Mouse (Mus musculus) erythroid progenitor cell, adult 5-6 weeks (primary cell): ENCODE data around the gene Edem3. TPM values are rescaled to one million over a fixed set of nuclear protein-coding genes. Genes with fewer than 3 reads are reported as not detected.
A peak's percentile ranks its signal among the peaks of the same experiment; 100 is the strongest.
"Not testable (repeated sequence)": the region's sequence is repeated elsewhere in the genome, so short reads cannot be mapped to it uniquely, and the experiment has no call there.

ENCODE experiments used
- ATAC-seq: replicated peaks from 2 replicates; pipeline ENCODE4 v1.8.0; 2016; ENCODE audit warnings: moderate number of reproducible peaks, mild to moderate bottlenecking, moderate TSS enrichment, inconsistent platforms; ENCODE audit not compliant: poor library complexity, low FRiP score, severe bottlenecking
- total RNA-seq, 2 experiments: library from RNA; stranded (forward) in 1 of 2; stranded (reverse) in 1 of 2; fragments of 150-400 nt in 1 of 2; fragments of 186-747, 209-891 nt in 1 of 2; gene quantifications; 2 replicates each; pipeline versions ENCODE4 v1.2.3 to v1.2.4; 2015 to 2017; ENCODE audit warnings: low replicate concordance in 2 of 2

The Edem3 gene
- total RNA-seq, 2 experiments from 2014 or later, result 15.5 to 22.6 TPM

- not testable (repeated sequence) for ATAC-seq
These were observed 36.9 kb downstream of the Edem3 start for GRCm38 (mm10) chr1:151792076-151792475.

- not testable (repeated sequence) for ATAC-seq
These were observed 47.6 kb downstream of the Edem3 start for GRCm38 (mm10) chr1:151802795-151803194.

GRCm38 (mm10) chr1:151807286-151807685, 52.1 kb downstream of the Edem3 start:
- ATAC-seq, result no peak

GRCm38 (mm10) chr1:151810628-151811421, 55.7 kb downstream of the Edem3 start:
- no peak for ATAC-seq

GRCm38 (mm10) chr1:151811456-151811855, 56.3 kb downstream of the Edem3 start:
- ATAC-seq, result no peak

GRCm38 (mm10) chr1:151812004-151812712, 57.0 kb downstream of the Edem3 start:
- ATAC-seq, result no peak

GRCm38 (mm10) chr1:151816051-151816450, 60.9 kb downstream of the Edem3 start:
- no peak for ATAC-seq

GRCm38 (mm10) chr1:151819190-151819589, 64.0 kb downstream of the Edem3 start:
- ATAC-seq, result no peak

- 0 out of 2 replicates have a peak, but pooled peaks have one; percentile 55 for ATAC-seq
These were observed 65.3 kb downstream of the Edem3 start for GRCm38 (mm10) chr1:151820457-151820856.

GRCm38 (mm10) chr1:151825065-151825464, 69.9 kb downstream of the Edem3 start:
- no peak for ATAC-seq

GRCm38 (mm10) chr1:151831791-151832190, 76.6 kb downstream of the Edem3 start:
- ATAC-seq, result no peak

- ATAC-seq, result no peak
These were observed 80.1 kb downstream of the Edem3 start for GRCm38 (mm10) chr1:151835261-151835660.

- ATAC-seq, result not testable (repeated sequence)
These were observed 85.2 kb downstream of the Edem3 start for GRCm38 (mm10) chr1:151840345-151840744.

- ATAC-seq, result no peak
These were observed 90.2 kb downstream of the Edem3 start for GRCm38 (mm10) chr1:151845252-151845832.

GRCm38 (mm10) chr1:151845926-151846782, 91.0 kb downstream of the Edem3 start:
- ATAC-seq, result no peak

- no peak for ATAC-seq
These were observed 93.1 kb downstream of the Edem3 start for GRCm38 (mm10) chr1:151848286-151848685.

GRCm38 (mm10) chr1:151849993-151850608, 94.9 kb downstream of the Edem3 start:
- ATAC-seq, result no peak

- ATAC-seq, result no peak
These were observed 96.1 kb downstream of the Edem3 start for GRCm38 (mm10) chr1:151851051-151851848.

GRCm38 (mm10) chr1:151851976-151852375, 96.8 kb downstream of the Edem3 start:
- ATAC-seq, result no peak
